Mouse (Mus musculus) right cerebral cortex, postnatal 4 days (tissue): ENCODE measurements around the gene Ajuba.

Experiments used
- DNase-seq: peaks from one replicate; pipeline ENCODE4 v3.0.0-alpha.2; 2022

The Ajuba gene

DNA sequence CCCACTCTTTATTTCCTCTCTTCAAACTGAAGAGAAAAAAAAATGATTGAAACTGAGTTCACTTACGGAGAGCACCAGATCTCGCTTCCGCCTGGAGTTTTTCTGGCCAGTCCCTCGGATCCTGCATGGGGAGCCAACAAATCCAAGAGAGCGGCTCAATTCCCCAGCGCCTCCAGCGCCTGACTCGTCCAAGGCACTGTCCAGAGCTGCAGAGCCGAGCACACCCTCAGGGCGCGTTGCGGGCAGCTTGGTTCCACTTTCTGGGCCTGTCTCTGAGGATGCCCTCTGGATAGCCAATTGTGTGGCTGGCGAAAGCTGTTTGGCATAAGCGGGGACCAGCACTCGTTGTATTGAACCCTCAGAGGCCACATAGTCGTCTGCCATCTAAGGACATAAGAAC is 13.7 kb upstream of the Ajuba start:
- no peak for DNase-seq

DNA sequence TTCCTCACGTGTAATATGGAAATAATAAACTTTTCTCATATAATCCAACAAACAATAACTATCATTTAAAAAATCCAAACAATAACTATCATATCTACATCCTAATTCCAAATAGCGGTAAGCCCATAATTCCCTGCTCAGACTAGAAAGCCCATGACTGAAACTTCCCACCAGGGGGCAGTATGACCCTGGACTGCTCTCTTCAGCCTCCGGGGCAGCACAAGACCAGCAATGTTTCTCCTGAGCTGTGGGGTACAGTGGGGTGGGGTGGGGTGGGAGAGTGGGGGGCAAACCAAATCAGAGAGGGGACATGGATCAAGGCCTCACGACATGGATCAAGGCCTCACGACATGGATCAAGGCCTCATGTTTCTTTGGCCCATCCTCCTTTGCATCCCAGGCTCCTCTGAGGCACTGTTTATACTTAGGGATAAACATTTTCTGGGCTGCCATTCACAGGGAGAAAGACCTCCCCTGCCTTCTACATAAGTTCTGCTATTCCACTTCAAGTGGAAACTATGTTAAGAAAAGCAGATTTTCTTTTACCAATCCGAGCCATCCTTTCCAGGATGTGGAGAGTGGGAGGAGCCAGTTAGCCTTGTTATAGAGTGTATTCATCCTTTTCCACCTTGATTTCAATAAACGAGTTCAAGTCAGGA is 6.5 kb upstream of the Ajuba start:
- peak; percentile 58 for DNase-seq

DNA sequence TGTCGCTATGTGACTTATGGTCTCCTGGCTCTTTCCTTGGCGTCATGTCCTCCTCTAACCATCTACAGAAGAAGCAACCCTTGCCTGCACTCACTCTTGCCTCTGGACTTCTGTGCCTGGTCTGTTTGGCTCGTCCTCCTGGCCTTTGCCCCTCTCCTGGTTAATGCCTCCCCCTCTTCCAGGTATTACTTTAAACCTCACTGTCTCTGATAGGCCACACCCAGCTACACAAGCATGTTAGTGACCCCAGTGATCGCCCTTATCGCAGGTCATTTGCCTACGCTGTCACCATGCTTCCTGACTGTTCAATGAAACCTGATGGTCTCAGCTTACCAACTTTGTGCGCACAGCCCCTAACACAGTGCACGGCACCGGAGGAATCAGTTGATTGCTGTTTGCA is 5.2 kb upstream of the Ajuba start:
- DNase-seq = no peak

DNA sequence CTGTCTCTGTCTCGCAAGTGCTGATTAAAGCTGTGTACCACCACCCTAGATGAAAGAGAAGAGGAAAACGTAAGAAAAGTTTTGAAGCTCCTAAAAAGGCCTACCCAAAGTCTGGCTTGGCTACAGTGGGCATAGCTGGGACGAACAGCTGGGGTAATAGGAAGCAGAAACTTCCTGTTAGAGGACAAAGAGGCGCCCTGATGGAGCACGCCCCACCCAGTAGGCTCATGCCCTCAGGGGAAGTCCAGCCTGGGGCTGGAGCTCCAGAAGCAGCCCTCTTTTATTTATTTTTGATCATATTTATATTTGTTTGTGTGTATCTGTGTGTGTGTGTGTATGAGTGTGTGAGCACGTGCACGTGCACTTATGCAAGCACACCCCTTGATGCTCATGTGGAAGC is 2.3 kb upstream of the Ajuba start:
- DNase-seq = no peak

DNA sequence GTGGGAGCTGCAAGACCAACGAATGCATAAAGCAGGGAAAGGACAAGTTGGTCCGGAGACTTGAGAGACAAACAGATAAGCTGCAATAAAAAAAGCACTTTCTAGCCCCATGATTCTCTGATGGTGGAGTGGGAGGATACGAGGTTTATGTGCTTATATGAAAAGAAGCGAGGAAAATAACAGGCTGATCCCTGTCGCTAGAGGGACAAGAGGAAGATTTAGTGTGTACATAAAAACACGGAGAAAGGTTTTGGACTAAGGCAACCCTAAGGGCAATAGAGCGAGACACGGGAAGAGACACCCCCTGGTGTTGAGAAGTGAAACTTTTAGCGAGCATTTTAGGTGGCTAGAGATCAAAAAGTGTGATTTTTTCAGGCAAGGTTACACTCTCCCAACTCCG is 705 bp upstream of the Ajuba start:
- no peak for DNase-seq

DNA sequence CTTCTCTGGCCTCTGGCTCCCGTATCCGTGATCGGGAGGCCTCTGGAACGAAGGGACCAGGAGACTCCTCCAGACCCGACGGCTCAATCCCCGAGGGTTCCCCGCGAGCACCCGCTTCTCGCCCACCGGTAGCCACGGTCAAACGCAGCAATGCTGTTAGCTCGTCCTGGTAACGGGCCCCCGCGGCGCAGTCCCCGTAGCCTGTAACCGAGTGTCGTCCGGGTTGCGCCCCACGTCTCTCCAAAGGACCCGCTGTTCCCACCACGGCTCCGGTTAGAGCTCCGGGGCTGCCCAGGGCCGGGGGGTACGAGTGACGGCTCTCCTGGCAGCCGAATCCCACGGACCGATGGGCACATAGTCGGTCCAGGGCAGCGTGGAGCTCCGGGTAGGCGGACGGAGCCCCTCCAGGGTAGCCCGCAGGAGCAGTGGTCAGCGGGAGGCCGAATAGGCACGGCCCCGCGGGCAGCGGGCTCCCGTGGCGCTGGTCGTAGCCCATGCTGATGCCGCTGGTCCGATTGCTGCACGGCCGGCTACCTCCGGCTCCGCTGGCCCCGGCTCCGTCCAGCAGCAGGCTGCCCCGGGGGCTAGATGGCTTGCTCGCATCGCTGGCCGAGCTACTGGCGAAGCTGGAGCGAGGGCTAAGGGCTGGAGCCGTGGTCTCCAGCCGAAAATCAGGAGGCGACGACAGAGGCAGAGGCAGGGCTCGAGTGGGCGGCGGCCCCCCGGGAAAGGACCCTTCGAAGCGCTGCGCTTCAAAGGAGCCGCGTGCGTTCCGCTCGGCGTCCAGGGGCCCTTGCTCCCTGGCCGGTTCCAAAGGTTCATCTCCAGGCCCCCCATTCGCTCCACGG is 893 bp downstream of the Ajuba start:
- DNase-seq = no peak

DNA sequence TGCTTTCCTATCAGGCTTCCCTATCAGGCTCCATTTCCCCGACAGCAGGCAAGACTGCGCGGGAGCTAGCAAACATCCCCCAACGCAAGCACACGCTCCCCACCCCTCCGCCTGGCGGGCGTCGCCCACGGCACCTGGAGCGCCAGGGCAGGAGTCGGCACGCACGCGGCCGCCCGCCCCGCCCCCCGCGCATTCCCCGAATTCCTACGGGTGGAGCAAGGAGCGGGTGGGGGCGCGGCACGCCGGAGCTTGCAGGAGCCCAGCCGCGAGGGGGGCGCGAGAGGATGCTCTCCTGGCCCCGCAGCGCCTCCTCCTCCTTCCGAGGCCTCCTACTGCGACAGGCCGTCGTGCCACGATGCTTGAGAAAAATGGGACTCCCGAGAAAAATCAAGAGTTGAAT is 1.7 kb downstream of the Ajuba start:
- DNase-seq = no peak

DNA sequence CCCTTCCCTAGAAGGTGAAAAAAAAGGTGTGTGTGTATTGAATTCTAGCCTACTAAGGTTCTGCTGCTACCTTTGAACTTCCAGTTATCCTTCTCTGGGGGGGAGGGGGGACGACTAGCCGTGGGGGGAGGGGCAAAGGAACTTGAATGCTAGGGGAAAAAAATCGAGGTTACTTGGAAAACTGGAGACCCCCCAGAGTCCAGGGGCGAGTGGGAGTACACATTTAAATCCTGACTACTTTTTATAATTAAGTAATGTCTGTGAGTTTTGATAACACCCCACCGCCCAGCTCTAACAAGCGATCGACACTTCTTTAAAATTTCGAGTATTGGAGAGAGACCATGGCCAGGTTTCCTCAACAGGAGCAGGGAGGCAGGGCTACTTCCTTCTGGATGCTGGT is 2.3 kb downstream of the Ajuba start:
- DNase-seq = no peak

DNA sequence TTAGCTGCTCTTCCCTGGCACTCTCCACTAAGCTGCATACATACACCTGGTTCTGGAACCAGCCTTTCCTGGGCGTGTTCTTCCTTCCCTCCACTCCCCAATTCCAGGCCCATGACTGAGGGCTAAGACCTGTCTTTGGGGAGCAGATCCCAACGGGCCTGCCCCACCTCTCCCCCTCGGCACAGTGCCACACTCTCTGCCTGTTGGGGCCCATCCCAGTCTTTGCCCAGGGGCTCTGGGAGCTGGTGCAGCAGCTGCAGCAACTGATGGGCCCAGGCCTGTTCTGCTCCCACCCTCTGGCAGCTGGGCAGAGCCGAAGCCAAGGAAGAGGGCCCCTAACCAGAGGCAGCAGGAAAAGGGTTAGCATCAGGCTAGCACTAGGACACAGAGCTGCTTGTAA is 3.1 kb downstream of the Ajuba start:
- DNase-seq = no peak

DNA sequence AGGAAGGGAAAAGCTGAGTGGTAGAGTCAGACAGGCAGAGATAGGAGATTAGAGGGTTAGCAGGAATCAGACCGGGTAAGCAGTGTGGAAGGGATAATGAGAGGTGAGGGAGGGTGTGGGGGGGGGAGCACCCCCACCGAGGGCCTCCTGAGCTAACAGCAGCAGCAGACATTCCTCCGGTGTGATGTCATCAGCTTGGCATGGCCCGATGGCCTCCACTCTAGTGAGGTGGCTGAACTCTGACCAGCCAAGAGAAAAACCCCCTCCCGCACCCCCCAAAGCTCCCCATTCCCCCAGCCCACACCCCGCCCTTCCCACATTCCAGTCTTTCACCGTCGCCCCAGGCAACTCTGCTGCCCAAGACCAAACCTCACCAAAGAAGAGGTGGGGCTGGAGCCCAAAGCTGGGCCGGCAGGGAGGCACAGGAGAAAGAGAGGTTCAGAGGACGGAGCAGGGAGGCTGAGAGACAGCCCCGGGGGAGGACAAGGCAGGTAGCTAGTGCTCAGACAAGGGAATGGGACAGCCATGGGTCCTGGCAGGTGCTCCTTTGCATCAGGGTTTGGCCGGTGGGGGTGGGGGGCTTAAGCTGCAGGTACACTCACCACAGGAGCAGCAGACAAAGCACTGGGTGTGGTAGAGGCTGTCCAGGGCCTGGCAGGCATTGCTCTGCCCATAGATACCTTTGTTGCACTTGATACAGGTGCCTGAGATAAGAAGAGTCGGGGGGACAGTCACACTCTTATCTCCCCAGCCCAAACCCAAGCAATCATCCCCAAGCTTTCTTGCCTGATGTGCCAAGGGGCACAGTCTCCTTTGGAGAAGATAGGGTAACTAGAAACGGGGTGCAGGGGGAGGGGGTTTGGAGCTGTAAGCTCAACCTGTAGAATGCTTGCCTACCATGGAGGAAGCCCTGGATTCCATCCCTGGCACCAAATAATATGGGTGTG is 4.3 kb downstream of the Ajuba start:
- DNase-seq = no peak

DNA sequence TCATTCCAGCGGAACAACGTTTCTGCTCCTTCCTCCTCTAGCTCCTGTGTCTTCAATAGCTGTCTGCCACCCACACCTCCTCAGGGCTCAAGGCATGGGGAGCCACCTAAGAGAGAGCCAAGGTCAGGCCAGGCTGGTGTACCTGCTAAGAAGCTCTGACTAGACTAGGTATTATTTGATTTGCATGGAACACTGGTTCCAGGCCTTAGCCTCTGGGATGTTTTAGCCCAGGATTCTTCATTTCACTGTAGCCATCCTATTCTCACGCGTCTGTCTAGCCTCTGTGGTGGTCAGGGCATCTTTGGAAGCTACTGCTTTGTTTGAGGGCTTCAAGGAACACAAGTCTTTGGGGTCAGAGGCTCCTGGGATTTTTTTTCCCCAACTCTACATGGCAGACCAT is 5.2 kb downstream of the Ajuba start:
- DNase-seq = no peak

DNA sequence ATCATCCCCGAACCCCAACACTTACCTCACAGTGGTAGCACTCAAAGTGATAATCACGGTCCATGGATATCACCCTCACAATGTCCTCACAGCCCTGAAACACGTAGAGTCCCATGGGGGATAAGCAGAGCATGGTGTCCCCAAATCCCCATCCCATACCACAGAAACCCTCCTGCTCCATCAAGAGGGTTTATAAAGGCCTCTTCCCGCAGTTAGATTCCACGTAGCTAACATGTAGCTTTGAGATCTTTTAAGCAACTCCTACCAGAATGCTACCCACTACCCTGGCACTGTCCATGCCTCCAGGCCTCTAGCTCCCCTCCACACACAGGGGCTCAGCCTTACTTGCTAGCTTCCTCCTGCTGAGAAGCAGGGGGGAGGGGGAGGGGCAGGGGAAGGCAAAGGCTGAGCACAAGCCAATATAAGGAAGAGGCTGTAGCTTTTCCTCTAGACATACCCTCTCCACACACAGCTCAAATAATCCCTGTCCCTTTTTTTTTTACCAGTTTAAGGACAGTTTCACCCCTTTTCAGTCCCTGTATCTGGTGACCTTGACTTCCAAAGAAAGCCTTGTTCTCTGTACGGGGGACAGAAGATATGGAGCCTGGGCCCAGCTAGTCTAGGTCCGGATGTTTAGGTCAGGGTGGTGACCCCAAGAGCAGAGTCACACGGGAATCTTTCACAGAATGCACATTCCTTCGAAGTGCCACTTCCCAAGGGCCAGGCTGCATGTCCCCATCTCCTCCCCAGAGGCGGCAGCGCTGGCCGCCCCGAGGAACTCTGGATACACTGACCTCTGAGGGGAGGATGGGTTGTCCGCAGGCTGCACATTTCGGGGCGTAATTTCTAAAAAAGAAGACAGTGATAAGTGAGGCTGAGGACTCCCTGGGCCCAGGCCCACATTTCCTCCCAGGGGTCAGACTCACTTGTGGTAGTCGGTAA is 7.6 kb downstream of the Ajuba start:
- no peak for DNase-seq

DNA sequence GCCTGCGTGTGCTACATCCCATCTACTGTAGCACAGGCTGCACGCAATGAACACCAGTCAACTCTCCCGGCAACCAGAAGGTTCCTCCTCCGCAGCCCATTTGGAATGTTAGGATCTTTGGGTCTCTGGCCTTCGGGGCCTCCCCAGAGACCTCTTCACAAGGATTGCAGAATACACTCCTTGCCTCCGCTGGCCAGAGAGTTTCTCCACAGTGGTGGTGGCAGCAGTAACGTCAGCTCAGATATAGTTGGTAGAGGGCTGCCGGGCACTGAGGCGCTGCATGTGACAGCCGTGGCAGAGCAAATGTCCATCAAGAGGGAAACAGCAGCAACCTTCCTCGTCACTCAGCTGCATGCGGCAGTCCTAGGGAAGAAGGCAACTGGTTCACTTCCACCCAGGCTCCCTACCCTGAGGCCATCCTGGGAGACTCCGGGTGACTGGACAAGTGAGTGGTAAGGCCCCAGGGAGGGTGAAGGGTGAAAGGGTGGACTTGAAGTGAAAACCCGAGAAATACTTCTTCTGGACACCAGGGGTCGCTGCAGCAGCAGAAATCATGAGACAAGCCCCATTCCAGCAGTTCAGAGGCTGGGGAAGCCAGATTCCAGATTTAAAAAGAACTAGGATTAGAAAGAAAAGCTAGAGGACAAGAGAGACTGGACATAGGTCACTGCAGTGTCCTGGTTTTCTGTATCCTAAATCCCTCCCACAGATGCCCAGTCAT is 8.5 kb downstream of the Ajuba start:
- peak; percentile 70 for DNase-seq

DNA sequence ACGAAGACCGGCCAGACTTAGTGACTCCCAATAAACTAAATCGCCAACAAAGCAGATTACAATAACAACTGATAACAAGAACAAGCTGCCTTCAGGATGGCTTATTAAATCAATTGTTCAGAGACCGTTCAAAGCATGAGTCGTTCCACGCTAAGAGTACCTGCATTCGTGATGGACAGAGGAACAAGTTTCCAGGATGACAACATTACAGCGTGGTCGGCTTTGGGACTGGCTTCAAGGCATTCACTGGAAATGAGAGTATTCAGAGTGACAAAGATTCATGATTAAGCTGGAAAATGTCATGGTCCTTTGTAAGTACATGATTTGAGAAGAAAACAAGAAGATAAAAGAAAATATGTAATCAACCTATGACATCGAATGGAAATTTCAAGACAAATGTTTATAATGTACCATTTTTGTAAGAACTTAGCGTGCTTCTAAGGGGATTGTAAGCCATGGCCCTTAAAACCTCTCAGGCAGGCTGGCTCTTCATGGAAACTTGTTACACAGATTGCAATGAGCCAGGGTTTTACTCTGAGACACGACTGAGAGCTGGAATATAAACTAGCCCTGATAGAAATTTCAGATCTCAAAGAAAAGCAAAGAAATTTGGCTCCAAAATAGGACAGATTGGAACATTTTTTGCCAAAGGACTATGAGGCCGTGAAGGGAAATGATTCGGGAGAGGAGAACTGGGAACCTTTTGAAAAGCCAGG is 16.7 kb downstream of the Ajuba start:
- no peak for DNase-seq

DNA sequence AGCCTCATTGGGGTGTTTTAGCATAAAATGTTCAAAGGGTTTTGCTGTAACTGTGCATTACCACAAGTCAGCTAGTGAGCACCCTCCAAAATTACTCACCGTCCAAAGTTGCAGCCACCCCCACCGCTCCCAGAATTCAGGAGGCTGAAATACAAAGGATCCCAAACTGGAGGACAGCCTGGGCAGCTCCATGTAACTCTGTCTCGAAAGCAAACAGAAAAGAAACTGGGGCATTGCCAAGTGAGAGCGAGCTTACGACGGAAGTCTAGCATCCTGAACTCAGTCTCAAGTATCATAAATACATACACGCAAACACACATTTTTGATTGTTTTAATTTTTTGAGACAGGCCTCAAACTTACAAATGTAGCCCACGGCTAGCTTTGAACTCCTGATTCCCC is 20.0 kb downstream of the Ajuba start:
- DNase-seq = no peak

DNA sequence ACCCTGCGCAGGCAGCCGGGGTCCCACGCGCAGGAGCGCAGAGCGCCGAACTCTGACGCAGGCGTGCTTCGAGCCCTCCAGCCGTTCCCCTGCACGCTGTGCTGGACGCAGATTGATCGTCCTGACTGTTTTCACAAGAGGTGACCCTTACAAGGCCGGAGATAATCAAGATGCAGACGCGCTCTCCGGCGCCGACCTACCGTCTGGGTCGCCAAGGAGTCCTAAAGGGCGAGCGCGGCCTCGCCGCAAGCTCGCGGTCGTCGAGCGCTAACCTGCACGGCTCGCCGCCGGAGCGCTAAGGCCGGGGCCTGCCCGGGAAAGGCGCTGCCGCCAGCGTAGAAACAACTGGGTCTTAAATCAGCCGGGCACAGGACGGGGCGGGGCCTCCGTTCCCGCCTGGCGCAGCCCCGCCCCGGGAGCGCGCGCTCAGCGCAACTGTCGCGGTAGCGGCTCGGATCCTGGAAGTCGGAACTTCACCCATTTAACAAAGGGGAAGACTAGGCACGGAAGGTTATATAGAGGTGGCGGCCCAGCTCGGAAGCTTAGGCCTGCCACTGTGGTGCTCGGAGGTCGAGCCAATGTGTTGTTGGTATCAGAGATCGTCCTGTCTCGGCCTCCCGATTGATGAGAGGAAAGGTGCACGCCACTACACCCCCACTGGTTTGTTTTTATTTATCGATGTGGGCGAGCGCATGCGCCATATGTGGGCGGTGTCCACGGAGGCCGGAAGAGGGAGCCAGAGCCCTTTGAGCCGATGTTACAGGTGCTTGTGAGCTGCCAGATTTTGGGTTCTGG is 23.2 kb downstream of the Ajuba start, which contains the start of gene Haus4:
Haus4 (minus strand) TSS at position 642 of the 795 bp plus-strand sequence.
- DNase-seq = peak; percentile 62

DNA sequence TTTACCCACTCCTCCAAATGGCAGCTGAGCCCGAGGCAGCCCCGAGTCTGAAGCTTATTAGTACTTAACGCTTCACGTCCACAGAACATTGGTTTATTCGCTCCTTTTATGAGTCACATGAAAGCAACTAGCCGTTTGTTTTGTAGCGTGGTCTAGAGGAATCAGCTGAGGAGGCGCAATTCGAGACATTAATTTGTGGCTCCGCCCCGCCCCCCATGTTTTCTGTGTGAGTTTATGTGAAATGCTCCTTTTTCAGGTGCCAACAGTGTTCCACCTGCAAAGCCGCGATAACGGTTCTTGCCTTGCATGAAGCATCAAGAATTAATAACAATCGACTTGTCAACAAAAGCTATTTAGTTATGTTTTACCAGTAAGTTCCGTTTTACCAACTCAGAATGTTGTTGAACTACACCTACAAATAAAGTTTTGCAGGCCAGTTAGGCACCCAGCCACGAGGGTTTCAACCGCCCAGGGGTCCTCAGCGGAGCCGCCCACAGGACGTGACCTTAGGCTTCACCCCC is 23.8 kb downstream of the Ajuba start:
- DNase-seq = no peak

DNA sequence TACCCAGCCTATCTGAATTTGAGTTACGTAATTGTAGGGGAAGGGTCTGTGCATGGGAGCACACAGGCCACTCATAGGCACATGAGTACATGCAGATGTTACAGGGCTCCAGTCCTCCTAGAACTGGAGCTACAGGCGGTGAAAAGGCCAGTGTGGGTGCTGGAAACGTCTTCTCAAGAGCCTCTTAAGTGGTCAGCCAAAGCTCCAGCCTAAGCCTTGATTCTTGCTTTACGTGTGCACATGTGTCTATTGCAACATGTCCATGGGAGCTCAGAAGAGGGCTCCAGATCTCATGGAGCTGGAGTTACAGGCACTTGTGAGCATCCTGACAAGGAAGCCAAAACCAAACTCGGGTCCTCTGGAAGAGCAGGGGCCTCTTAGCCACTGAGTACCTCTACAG is 32.7 kb downstream of the Ajuba start:
- DNase-seq = no peak

DNA sequence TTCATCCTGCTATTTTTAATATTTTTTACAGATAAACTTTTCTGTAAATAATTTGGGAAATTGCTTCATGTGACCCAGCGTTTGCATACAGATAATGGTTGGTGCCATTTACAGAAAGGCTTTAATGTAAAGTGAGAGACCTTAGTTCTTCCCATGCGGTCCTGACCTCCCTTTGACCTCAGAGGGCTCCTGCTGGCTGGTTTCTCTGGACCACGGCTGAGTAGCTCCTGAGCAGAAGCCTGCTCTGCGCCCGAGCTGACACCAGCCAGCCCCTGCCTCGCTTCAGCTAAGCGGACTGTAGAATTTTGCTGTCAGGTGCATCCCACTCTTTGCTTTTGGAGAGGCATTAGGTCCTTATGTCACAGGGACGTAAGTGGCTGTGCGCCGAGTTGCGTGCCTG is 36.6 kb downstream of the Ajuba start:
- DNase-seq = no peak

DNA sequence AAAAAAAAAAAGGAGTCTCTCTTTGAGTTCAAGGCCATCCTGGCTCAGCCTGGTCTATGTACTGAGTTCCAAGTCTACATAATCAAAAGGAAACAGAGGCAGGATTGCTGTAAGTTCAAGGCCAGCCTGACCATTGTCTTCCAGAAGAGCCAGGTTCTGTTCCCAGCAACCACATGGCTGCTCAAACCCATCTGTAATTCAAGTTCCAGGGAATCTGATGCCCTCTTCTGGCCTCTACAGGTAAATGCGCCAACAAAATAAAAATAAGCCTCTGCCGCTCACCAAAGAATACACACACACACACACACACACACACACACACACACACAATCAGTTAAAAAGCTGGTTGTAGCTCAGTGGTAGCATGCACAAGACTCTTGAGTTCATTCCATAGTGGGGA is 38.8 kb downstream of the Ajuba start:
- DNase-seq = no peak
